Mouse (Mus musculus) layer of hippocampus, adult 9-10 months (tissue): ENCODE measurements around the gene Tenm2.

ENCODE experiments used
- DNase-seq: peaks from one replicate; pipeline ENCODE4 v3.0.0; 2022; ENCODE audit warnings: low spot score

Tenm2 gene

DNA sequence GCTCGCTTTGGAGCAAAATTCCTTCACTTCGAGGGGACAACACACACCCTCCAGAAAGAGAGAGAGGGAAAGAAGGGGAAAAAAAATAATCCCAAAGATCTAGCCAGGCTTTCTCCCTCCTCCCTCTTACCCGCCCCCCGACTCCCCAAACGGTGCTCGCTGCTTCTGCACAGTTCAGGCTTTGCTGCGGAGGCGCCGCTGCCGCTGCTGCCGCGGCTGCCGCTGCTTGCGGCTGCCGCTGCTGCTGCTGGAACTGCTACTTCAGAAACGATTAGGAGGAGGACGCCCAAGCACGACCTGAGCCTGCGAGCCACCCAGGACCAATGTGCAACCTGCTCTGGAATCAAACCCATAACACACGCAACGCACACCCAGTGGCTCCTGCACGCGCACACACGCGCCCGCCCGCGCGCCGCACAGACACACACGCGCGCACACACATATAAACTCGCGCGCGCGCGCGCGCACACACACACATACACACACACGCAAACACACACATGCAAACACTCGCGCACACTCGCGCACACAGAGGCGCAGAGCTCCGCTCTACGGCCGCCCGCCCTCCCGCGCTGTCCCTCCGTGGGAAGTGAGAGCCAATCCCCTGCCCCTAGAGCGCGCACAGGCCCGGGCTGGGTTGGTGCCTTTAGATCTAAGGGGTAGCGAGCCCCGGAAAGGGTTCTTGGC, at the start of gene Tenm2:
Gene Tenm2 (minus strand): TSS at position 51 of the 687 bp plus-strand sequence.
- DNase-seq: no peak

DNA sequence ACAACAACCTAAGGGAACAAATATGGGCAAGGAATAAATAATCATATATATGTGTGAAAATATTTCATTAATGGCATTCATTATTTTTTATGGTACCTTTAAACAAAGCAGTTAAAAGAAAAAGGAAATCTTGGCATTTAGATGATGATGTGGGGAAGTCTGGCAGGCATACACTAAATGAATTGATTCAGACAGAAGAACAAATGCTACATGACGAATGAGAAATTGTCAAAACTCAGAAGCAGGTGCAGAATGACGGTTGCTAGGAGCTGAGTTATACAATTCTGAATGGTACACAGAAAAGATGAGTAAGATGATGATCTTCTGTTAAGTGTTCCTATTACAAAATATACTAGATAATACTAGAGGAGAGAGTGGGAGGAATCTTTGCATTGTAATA, 49.4 kb upstream of the Tenm2 start:
- DNase-seq: peak; percentile 29

- DNase-seq: no peak
Observed at GRCm38 (mm10) chr11:37248796-37249195, 13.0 kb upstream of the Tenm2 start.

- no peak for DNase-seq
Observed at GRCm38 (mm10) chr11:37237096-37237725, 1.4 kb upstream of the Tenm2 start.

- no peak for DNase-seq
Observed at GRCm38 (mm10) chr11:37236601-37237083, 878 bp upstream of the Tenm2 start.

- DNase-seq: no peak
Observed at GRCm38 (mm10) chr11:37235021-37235795, 556 bp downstream of the Tenm2 start.

DNA sequence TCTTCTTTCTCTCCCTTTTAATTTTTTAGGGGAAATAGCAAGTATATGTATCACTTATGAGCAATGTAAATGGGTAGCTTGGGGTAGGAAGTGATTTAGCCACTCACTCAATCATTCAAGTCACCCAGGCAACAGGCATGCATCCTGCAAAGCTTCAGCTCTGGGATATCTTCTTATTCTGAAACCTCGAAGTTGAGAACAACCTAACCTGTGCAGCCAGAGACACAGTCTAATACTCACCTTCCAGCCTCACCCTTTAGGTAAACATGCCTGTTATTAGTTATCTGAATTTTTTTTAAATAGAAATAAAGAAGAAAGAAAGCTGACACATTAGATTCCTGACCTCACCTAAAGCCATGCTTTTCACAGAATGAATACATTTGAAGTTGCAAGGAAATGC, 8.4 kb downstream of the Tenm2 start:
- DNase-seq: no peak

DNA sequence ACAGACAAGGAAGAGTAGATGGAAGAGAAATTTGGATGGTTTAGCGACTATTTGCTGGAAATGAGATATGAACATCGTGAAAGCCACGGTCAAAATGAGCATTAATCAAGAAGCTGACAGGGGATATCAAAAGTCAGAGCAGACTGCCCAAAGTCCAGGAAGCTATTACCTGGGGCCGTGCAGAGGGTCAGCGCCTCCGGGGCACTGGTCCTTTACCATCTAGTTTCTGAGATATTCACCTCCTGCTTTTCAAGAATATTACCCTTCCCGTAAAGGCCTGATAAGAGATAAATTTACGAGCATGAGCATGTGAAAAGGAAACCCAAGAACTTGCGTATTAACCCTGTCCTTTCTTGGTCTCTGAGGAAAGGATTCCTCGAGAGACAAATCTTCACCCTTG, 8.8 kb downstream of the Tenm2 start:
- no peak for DNase-seq

- no peak for DNase-seq
Observed at GRCm38 (mm10) chr11:37222737-37223136, 13.0 kb downstream of the Tenm2 start.

- no peak for DNase-seq
Observed at GRCm38 (mm10) chr11:37222056-37222455, 13.7 kb downstream of the Tenm2 start.

DNA sequence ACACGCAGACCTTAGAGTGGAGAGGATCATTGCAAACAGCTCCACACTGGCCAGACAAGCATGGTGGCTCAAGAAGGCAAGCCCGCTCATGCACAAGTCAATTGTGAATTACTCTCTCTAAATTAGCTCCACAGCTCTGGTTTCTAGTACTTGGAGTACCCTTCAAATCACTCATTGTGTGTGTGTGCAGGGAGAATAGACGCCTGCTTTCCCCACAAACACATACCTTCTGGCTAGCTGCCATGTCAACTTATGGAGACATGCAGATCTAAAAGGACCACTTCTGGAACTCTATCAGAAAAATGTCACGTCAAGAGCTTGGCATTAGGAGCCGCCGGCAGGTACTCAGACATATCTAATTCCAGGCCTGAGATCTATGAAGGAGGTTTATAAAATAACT, 14.8 kb downstream of the Tenm2 start:
- DNase-seq: no peak

DNA sequence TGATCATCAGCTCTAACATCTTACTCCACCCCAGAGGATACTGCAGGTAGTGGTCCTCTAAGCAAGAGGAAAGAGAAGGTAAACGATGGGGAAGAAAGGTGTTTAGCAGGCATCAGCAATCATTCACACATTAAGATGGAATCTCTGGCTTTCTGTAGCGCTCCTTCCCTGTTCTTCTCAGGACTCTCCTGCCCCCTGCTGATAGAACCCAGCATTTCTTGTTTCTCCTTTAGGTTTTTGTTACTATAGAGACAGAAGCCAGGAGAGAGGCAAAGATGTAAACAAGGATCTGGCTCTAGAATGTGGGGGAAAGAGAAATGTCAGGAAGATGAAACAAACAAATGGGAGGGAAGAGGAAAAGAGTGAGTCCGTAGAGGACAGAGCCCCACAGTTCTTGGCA, 49.6 kb downstream of the Tenm2 start:
- DNase-seq: peak; percentile 65

- DNase-seq: no peak
Observed at GRCm38 (mm10) chr11:37177426-37177825, 58.3 kb downstream of the Tenm2 start.

DNA sequence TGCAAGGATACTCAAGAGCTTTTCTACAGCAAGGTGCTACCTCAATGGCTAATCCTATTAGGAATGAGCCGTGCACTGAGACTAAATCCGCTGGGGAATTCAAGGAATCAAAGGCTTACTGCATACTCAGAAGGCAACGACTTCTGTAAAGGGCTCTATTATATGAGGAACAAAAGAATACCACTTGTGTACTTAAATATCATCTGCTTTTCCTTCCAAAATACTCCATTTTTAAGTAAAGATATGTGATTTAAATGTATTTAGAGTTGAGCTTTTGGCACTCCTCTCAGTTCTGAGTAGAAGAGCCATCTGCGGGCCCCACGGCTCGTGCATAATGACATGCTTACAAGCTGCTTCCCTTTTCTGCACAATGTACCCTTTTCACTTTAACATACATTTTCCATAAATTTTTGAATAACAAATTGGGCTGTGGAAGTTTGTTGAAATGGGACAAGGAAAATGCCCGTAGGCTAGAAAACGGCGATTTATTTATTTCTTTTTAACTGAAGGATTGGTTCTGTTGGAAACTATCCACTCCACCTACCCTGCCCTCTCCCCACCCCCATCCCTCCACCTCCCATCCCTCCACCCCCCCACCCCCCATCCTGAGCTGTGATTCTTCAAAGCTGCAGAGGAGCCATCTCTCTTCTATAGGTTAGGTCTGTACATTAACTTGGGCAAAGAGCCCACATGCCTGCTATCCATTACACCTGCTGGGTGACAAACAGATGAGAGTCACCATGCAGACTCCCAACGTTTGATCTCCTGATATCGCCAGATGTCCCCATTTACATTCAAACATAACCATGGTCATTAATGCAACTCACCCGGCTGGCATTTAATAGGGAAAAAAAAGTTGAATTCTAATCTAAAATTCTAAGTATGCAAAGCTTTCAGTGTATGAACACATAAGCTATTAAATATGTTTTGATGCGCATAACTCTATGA, 81.6 kb downstream of the Tenm2 start:
- peak; percentile 30 for DNase-seq

- no peak for DNase-seq
Observed at GRCm38 (mm10) chr11:37153382-37153781, 82.4 kb downstream of the Tenm2 start.

- DNase-seq: no peak
Observed at GRCm38 (mm10) chr11:37150011-37150410, 85.8 kb downstream of the Tenm2 start.

GRCm38 (mm10) chr11:37143996-37144395, 91.8 kb downstream of the Tenm2 start:
- DNase-seq: no peak

GRCm38 (mm10) chr11:37143478-37143877, 92.3 kb downstream of the Tenm2 start:
- DNase-seq: no peak

DNA sequence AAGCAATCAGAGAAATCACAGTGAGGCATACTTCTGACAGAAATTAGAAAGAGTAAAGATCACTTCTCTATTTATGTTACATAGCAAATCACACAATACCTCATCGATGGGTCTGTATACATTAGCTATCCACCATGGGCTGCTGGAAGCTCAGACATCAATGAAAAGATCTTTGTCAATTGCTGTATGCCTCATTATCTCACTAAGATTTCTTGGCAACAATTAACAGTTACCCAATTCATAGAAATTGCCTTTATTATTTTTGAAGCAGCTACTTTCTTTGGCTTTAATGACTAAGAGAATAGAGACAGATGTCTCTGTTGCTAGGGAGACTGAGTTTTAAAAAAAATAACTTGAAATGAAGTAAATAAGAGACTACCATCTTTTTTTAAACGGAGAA, 106.9 kb downstream of the Tenm2 start:
- DNase-seq: no peak

DNA sequence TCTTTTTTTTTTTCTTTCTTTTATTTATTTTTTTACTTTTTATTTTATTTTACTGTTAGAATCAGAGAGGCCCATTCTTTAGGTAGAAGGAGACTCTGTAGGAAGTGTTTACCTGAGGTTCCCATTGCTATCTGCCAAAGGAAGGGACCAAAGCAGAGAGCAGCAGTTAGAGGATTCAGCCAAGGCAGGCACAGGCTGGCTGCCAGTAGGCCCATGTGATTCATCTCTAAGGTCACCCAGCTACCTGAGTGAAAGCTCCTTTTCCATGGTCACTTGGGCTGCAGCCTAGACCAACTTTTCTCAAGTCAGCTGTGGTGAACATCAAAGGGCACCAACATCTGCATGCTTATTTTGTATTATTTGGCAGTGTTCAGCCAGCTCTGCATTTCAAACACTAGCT, 117.7 kb downstream of the Tenm2 start:
- DNase-seq: no peak

GRCm38 (mm10) chr11:37115188-37115587, 120.6 kb downstream of the Tenm2 start:
- DNase-seq: no peak

DNA sequence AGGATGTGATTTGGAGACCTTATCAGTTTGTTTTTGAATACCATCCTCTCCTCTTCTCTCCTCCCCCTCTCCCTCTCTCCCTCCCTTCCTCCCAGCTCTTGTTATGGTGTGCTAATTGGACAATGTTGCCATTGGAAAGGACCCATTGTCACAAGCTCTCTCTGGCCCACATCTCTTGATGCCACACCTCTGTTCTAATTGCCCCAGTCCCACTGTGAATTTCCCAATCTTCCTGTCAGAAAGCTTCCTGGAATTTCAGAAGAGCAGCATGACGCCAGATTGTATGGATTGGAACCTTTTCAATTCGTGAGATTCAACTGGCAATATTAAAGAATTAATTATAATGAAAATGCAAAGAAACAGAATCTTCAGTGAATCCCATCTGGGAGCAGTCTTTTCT, 128.7 kb downstream of the Tenm2 start:
- DNase-seq: no peak
